Mouse (Mus musculus): ENCODE data around the gene Ttc7b. TPM values are rescaled to one million over a fixed set of nuclear protein-coding genes. Genes with fewer than 3 reads are reported as not detected.

Ttc7b gene
- polyA plus RNA-seq, 2 experiments: 1.3 to 3.5 TPM

- peaks cover 0 to 5% of the 10 kb centered on the region in 2 experiments; a peak in 1 of 4 replicates for H3K4me1 ChIP-seq (replicated peaks; ENCODE audit: control insufficient read depth in 2 of 2, insufficient read depth in 2 of 2, low read length in 1 of 2)
- DNase-seq (ENCODE audit: low read depth in 3 of 3, low spot score in 3 of 3): no peak
- TF ChIP-seq EP300 (IDR thresholded peaks at IDR 0.05; ENCODE audit: low read depth): no peak
- no peak for TF ChIP-seq CTCF (IDR thresholded peaks at IDR 0.05; ENCODE audit: low read depth)
Measured at GRCm38 (mm10) chr12:100265546-100266309, 254.9 kb downstream of the Ttc7b start.

DNA sequence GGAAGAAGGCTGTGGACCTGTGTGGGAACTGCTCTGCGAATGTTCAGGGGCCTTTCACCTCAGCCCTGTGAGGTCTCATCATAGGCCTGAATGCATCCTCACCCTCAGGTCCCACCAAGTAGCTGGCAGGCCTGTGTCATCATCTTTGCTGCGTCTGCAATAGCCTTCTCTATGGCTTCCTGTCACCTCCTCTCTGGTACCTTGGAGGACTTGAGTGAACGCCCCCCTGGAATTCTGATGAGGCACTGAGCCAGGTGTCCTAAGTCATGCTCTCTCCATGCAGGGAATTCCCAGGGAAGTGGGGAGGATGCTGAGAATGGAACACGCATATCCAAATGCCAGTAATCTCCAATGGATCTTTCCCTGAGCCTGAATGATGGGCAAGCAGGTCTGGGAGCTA lies 255.7 kb downstream of the Ttc7b start:
- ATAC-seq (ENCODE audit: insufficient read depth) (no peak), DNase-seq (ENCODE audit: low read depth in 3 of 3, low spot score in 3 of 3) (no peak)
- Histone ChIP-seq H3K36me3 (replicated peaks; ENCODE audit: control insufficient read depth, insufficient read depth, low read depth) (no peaks in the 10 kb centered on the region), H3K4me2 (ENCODE audit: low read depth) (no peak overlapping the region), H3K9ac (replicated peaks) (no peak overlapping the region), H3K4me1 (replicated peaks; ENCODE audit: control insufficient read depth in 2 of 2, insufficient read depth in 2 of 2, low read length in 1 of 2) (peaks cover 0 to 5% of the 10 kb centered on the region in 2 experiments; a peak in 1 of 4 replicates), H3K27ac (no peak overlapping the region), H3K4me3 (ENCODE audit: insufficient read depth in 1 of 2, low read depth in 2 of 2, low read length in 2 of 2) (no peak overlapping the region), H3K9me3 (ENCODE audit: control insufficient read depth, low read length) (no peaks in the 10 kb centered on the region), H3K27me3 (ENCODE audit: control insufficient read depth, insufficient read depth, low read length) (no peaks in the 10 kb centered on the region)
- TF ChIP-seq CTCF (IDR thresholded peaks at IDR 0.05; ENCODE audit: low read depth) (no peak), EP300 (IDR thresholded peaks at IDR 0.05; ENCODE audit: low read depth) (no peak)
- WGBS (ENCODE audit: insufficient replicate concordance): 48% methylated on average over 4 of the region's 4 CpGs

More at GRCm38 (mm10) chr12:100265546-100266309, 254.9 kb downstream of the Ttc7b start:
- Histone ChIP-seq H3K27ac (no peak overlapping the region), H3K4me2 (ENCODE audit: low read depth) (no peak overlapping the region), H3K9me3 (ENCODE audit: control insufficient read depth, low read length) (no peaks in the 10 kb centered on the region), H3K9ac (replicated peaks) (no peak overlapping the region), H3K4me3 (ENCODE audit: insufficient read depth in 1 of 2, low read depth in 2 of 2, low read length in 2 of 2) (no peak overlapping the region), H3K27me3 (ENCODE audit: control insufficient read depth, insufficient read depth, low read length) (no peaks in the 10 kb centered on the region), H3K36me3 (replicated peaks; ENCODE audit: control insufficient read depth, insufficient read depth, low read depth) (no peaks in the 10 kb centered on the region)
- ATAC-seq (ENCODE audit: insufficient read depth): no peak
- 53% methylated on average over 9 of the region's 9 CpGs for WGBS (ENCODE audit: insufficient replicate concordance)

GRCm38 (mm10) chr12:100262846-100263245 lies 257.8 kb downstream of the Ttc7b start:
- TF ChIP-seq EP300 (IDR thresholded peaks at IDR 0.05; ENCODE audit: low read depth) (no peak), CTCF (IDR thresholded peaks at IDR 0.05; ENCODE audit: low read depth) (no peak)
- ATAC-seq (ENCODE audit: insufficient read depth) (no peak), DNase-seq (ENCODE audit: low read depth in 3 of 3, low spot score in 3 of 3) (no peak)
- no peak overlapping the region for H3K9ac ChIP-seq (replicated peaks)
- no peaks in the 10 kb centered on the region for H3K27me3 ChIP-seq (ENCODE audit: control insufficient read depth, insufficient read depth, low read length)
- no peak overlapping the region for H3K4me2 ChIP-seq (ENCODE audit: low read depth)
- H3K4me1 ChIP-seq (replicated peaks; ENCODE audit: control insufficient read depth in 2 of 2, insufficient read depth in 2 of 2, low read length in 1 of 2): peaks cover 0 to 5% of the 10 kb centered on the region in 2 experiments; a peak in 1 of 4 replicates
- H3K4me3 ChIP-seq (ENCODE audit: insufficient read depth in 1 of 2, low read depth in 2 of 2, low read length in 2 of 2): no peak overlapping the region
- no peaks in the 10 kb centered on the region for H3K9me3 ChIP-seq (ENCODE audit: control insufficient read depth, low read length)
- 56% methylated on average over 6 of the region's 6 CpGs for WGBS (ENCODE audit: insufficient replicate concordance)
- H3K36me3 ChIP-seq (replicated peaks; ENCODE audit: control insufficient read depth, insufficient read depth, low read depth): no peaks in the 10 kb centered on the region
- H3K27ac ChIP-seq: no peak overlapping the region

DNA sequence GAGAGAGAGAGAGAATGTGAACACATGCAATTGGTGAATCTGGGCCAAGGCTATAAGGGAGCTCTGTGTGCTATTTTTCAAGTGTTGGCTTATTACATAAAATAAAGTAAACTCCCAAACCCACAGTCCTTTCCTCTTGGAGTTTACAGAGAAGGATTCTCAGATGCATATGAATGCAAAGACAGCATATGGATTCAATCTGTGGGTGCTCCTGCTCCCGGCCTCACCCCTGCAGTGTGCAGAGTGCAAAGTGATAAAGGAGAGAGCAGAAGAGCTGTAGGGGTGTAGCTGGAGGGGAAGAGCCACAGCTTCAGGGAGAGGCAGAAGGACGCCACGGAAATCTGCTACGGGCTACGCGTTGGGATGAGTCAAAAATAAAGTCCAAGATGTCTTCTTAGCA lies 258.9 kb downstream of the Ttc7b start:
- DNase-seq (ENCODE audit: low read depth in 3 of 3, low spot score in 3 of 3) (no peak), ATAC-seq (ENCODE audit: insufficient read depth) (no peak)
- no peak overlapping the region for H3K9ac ChIP-seq (replicated peaks)
- TF ChIP-seq EP300 (IDR thresholded peaks at IDR 0.05; ENCODE audit: low read depth): no peak
- TF ChIP-seq CTCF (IDR thresholded peaks at IDR 0.05; ENCODE audit: low read depth): no peak
- no peaks in the 10 kb centered on the region for H3K27me3 ChIP-seq (ENCODE audit: control insufficient read depth, insufficient read depth, low read length)
- H3K4me3 ChIP-seq (ENCODE audit: insufficient read depth in 1 of 2, low read depth in 2 of 2, low read length in 2 of 2): no peak overlapping the region
- H3K9me3 ChIP-seq (ENCODE audit: control insufficient read depth, low read length): no peaks in the 10 kb centered on the region
- WGBS (ENCODE audit: insufficient replicate concordance): 54% methylated on average over 6 of the region's 6 CpGs
- no peaks in the 10 kb centered on the region for H3K36me3 ChIP-seq (replicated peaks; ENCODE audit: control insufficient read depth, insufficient read depth, low read depth)
- peaks cover 0 to 5% of the 10 kb centered on the region in 2 experiments; a peak in 1 of 4 replicates for H3K4me1 ChIP-seq (replicated peaks; ENCODE audit: control insufficient read depth in 2 of 2, insufficient read depth in 2 of 2, low read length in 1 of 2)
- H3K27ac ChIP-seq: no peak overlapping the region
- no peak overlapping the region for H3K4me2 ChIP-seq (ENCODE audit: low read depth)

- H3K4me1 ChIP-seq (replicated peaks; ENCODE audit: control insufficient read depth in 2 of 2, insufficient read depth in 2 of 2, low read length in 1 of 2): peaks cover 0 to 5% of the 10 kb centered on the region in 2 experiments; a peak in 1 of 4 replicates
- H3K9ac ChIP-seq (replicated peaks): no peak overlapping the region
- H3K9me3 ChIP-seq (ENCODE audit: control insufficient read depth, low read length): no peaks in the 10 kb centered on the region
- no peaks in the 10 kb centered on the region for H3K36me3 ChIP-seq (replicated peaks; ENCODE audit: control insufficient read depth, insufficient read depth, low read depth)
- H3K27me3 ChIP-seq (ENCODE audit: control insufficient read depth, insufficient read depth, low read length): no peaks in the 10 kb centered on the region
- DNase-seq (ENCODE audit: low read depth in 3 of 3, low spot score in 3 of 3) (no peak), ATAC-seq (ENCODE audit: insufficient read depth) (no peak)
- 42% methylated on average over 2 of the region's 2 CpGs for WGBS (ENCODE audit: insufficient replicate concordance)
- no peak for TF ChIP-seq CTCF (IDR thresholded peaks at IDR 0.05; ENCODE audit: low read depth)
- H3K27ac ChIP-seq: no peak overlapping the region
- H3K4me2 ChIP-seq (ENCODE audit: low read depth): no peak overlapping the region
- no peak overlapping the region for H3K4me3 ChIP-seq (ENCODE audit: insufficient read depth in 1 of 2, low read depth in 2 of 2, low read length in 2 of 2)
Measured at GRCm38 (mm10) chr12:100260151-100260550, 260.5 kb downstream of the Ttc7b start.

All from liver, embryonic 14.5 days (tissue).